ENCODE assay signal across 13 mouse cellular contexts in genomic region chr11:116988131-116988530, GRCm38 (mm10).
DNase-seq lines count a peak whose midpoint lies in the region; ATAC-seq and TF ChIP-seq lines count a peak whose summit lies in the region.
"Had no signal": no experiment of that assay in that cellular context is flagged by ENCODE, and none has a peak within 500 bp of the region (broad histone marks: within the 10 kb centered on the region; RNA-seq: fewer than 3 reads in every experiment).

No protein-coding gene starts in this region.

- no peak for ATAC-seq in cerebellum, adult (ENCODE audit: insufficient number of reproducible peaks, low FRiP score, low TSS enrichment)
- no peak; the same call in 1 of the 2 replicates for ATAC-seq in hindbrain, embryonic 15.5 days (ENCODE audit: low FRiP score, low read depth)

- no peaks in the 10 kb centered on the region for H3K79me2 ChIP-seq in heart, adult 2 months (replicated peaks; ENCODE audit: control insufficient read depth, insufficient read depth, low read length)

- H3K9ac ChIP-seq in hindbrain, embryonic 15.5 days, result no peak overlapping the region
- no peak overlapping the region for H3K9ac ChIP-seq in heart, adult 2 months (ENCODE audit: low read depth, low read length)
- H3K9ac ChIP-seq: neural tube, embryonic 12.5 days had no signal

- H3K4me1 ChIP-seq in hindbrain, embryonic 15.5 days (replicated peaks), result peaks cover 24% of the 10 kb centered on the region
- H3K4me1 ChIP-seq in heart, adult 2 months (ENCODE audit: control insufficient read depth, insufficient read depth, low read length), result peaks cover 2% of the 10 kb centered on the region; the same call in 1 of the 2 replicates

- no peak for TF ChIP-seq POLR2A in heart, adult 2 months (IDR thresholded peaks at IDR 0.05; ENCODE audit: insufficient read depth, low read depth, low read length)

- TF ChIP-seq CTCF in heart, adult 2 months (IDR thresholded peaks at IDR 0.05), result no peak

- peaks cover 12% of the 10 kb centered on the region; the same call in 1 of the 2 replicates for H3K36me3 ChIP-seq in hindbrain, embryonic 15.5 days
- no peaks in the 10 kb centered on the region for H3K36me3 ChIP-seq in heart, adult 2 months (ENCODE audit: control insufficient read depth, insufficient read depth, low read length)

- H3K4me3 ChIP-seq in hindbrain, embryonic 15.5 days, result no peak overlapping the region
- no peak overlapping the region for H3K4me3 ChIP-seq in heart, adult 2 months
- H3K4me3 ChIP-seq: neural tube, embryonic 12.5 days had no signal

- H3K27me3 ChIP-seq in hindbrain, embryonic 15.5 days, result no peaks in the 10 kb centered on the region
- no peaks in the 10 kb centered on the region for H3K27me3 ChIP-seq in heart, adult 2 months (ENCODE audit: control insufficient read depth, insufficient read depth, low read length)

- H3K4me2 ChIP-seq in hindbrain, embryonic 15.5 days, result no peak overlapping the region
- H3K4me2 ChIP-seq: neural tube, embryonic 12.5 days had no signal

- TF ChIP-seq EP300 in heart, adult 2 months (IDR thresholded peaks at IDR 0.05; ENCODE audit: insufficient read depth, low read depth, low read length), result no peak

- no peaks in the 10 kb centered on the region for H3K9me3 ChIP-seq in hindbrain, embryonic 15.5 days
- H3K9me3 ChIP-seq: neural tube, embryonic 12.5 days had no signal

- peak overlapping the region; percentile 49; the same call in 1 of the 2 replicates for H3K27ac ChIP-seq in hindbrain, embryonic 15.5 days (replicated peaks)
- no peak overlapping the region for H3K27ac ChIP-seq in heart, adult 2 months
- H3K27ac ChIP-seq: neural tube, embryonic 12.5 days had no signal

- intact Hi-C loops in left cerebral cortex, postnatal 25 days (cut with DNase I), result no loop called here
- intact Hi-C loops in heart, adult 2 months (cut with DNase I), result no loop called here

- peak; percentile 71 to 87 for DNase-seq in cerebellum, postnatal 14 days
- peak; percentile 19 to 25 for DNase-seq in left cerebral cortex, postnatal 25 days (ENCODE audit: low spot score in 2 of 2)
- DNase-seq in left cerebral cortex, adult 11 months (ENCODE audit: low spot score), result no peak
- DNase-seq in brain, adult 2 months (ENCODE audit: low read depth, low spot score), result peak; percentile 27
- no peak for DNase-seq in heart, adult 2 months
- no peak for DNase-seq in kidney, postnatal 14 days
- DNase-seq: cerebellum, adult 11 months; liver; spleen, adult 18-20 months; thymus, adult 18-20 months had no signal

- WGBS in hindbrain, embryonic 15.5 days, result 26% methylated on average over 8 of the region's 8 CpGs
- 74% methylated on average over 8 of the region's 8 CpGs for whole genome bisulfite sequencing in heart, adult 2 months

Comparison
In these comparisons a context has a peak if more than half of its experiments do, and no peak if none do; other contexts are left out.
1. DNase-seq: peak in cerebellum, postnatal 14 days (2 of 2), left cerebral cortex, postnatal 25 days (2 of 2) and brain, adult 2 months (single experiment); none in left cerebral cortex, adult 11 months (single experiment), heart, adult 2 months (0 of 2) and kidney, postnatal 14 days (single experiment).